ENCODE assay signal across 18 mouse cellular contexts in genomic region chr9:44736301-44736700, GRCm38 (mm10). TPM values are rescaled to one million over a fixed set of nuclear protein-coding genes. Genes with fewer than 3 reads are reported as not detected.
DNase-seq lines count a peak whose midpoint lies in the region; ATAC-seq lines count a peak whose summit lies in the region.
"Had no signal": no experiment of that assay in that cellular context is flagged by ENCODE, and none has a peak within 500 bp of the region (broad histone marks: within the 10 kb centered on the region; RNA-seq: fewer than 3 reads in every experiment).

No protein-coding gene starts in this region.

- peaks cover 7% of the 10 kb centered on the region; the same call in 1 of the 2 replicates for H3K36me3 ChIP-seq in heart, embryonic 10.5 days
- peaks cover 7% of the 10 kb centered on the region; the same call in 1 of the 2 replicates for H3K36me3 ChIP-seq in embryonic facial prominence, embryonic 13.5 days
- H3K36me3 ChIP-seq in kidney, embryonic 14.5 days (ENCODE audit: control insufficient read depth, insufficient read depth, low read length): no peaks in the 10 kb centered on the region
- H3K36me3 ChIP-seq in limb, embryonic 12.5 days: peaks cover 7% of the 10 kb centered on the region; the same call in 1 of the 2 replicates
- H3K36me3 ChIP-seq: intestine, embryonic 15.5 days had no signal

- H3K4me3 ChIP-seq in heart, embryonic 10.5 days: no peak overlapping the region
- no peak overlapping the region for H3K4me3 ChIP-seq in embryonic facial prominence, embryonic 13.5 days
- no peak overlapping the region for H3K4me3 ChIP-seq in kidney, embryonic 14.5 days (ENCODE audit: low read length)
- no peak overlapping the region for H3K4me3 ChIP-seq in limb, embryonic 12.5 days (replicated peaks)
- H3K4me3 ChIP-seq: intestine, embryonic 15.5 days; megakaryocyte, embryonic 14.5 days; neural tube, embryonic 13.5 days had no signal

- no peak overlapping the region for H3K9ac ChIP-seq in embryonic facial prominence, embryonic 13.5 days
- no peak overlapping the region for H3K9ac ChIP-seq in kidney, embryonic 14.5 days (ENCODE audit: low read depth, low read length)
- no peak overlapping the region for H3K9ac ChIP-seq in limb, embryonic 12.5 days (replicated peaks)
- H3K9ac ChIP-seq: intestine, embryonic 15.5 days; lung, embryonic 14.5 days; neural tube, embryonic 13.5 days had no signal

- WGBS in heart, embryonic 10.5 days: 61% methylated on average over 2 of the region's 2 CpGs
- 69% methylated on average over 2 of the region's 2 CpGs for WGBS in embryonic facial prominence, embryonic 13.5 days
- WGBS in kidney, embryonic 14.5 days: 59% methylated on average over 2 of the region's 2 CpGs
- 69% methylated on average over 2 of the region's 2 CpGs for WGBS in limb, embryonic 12.5 days

- no peaks in the 10 kb centered on the region for H3K9me3 ChIP-seq in heart, embryonic 10.5 days
- no peaks in the 10 kb centered on the region for H3K9me3 ChIP-seq in embryonic facial prominence, embryonic 13.5 days
- 0 out of 2 replicates have a peak, but pooled peaks cover 2% of the 10 kb centered on the region for H3K9me3 ChIP-seq in kidney, embryonic 14.5 days (ENCODE audit: control insufficient read depth, low read length)
- H3K9me3 ChIP-seq in limb, embryonic 12.5 days: no peaks in the 10 kb centered on the region
- H3K9me3 ChIP-seq: hindbrain, embryonic 10.5 days; intestine, embryonic 15.5 days; neural tube, embryonic 13.5 days had no signal

- no peak overlapping the region for H3K4me2 ChIP-seq in embryonic facial prominence, embryonic 13.5 days
- H3K4me2 ChIP-seq in kidney, embryonic 14.5 days (replicated peaks; ENCODE audit: low read depth, low read length): no peak overlapping the region
- no peak overlapping the region for H3K4me2 ChIP-seq in limb, embryonic 12.5 days
- H3K4me2 ChIP-seq: heart, embryonic 11.5 days; intestine, embryonic 15.5 days had no signal

- H3K27me3 ChIP-seq in heart, embryonic 10.5 days (ENCODE audit: insufficient read depth, poor library complexity, severe bottlenecking): peaks cover 16% of the 10 kb centered on the region
- peaks cover 22% of the 10 kb centered on the region; the same call in 1 of the 2 replicates for H3K27me3 ChIP-seq in embryonic facial prominence, embryonic 13.5 days
- H3K27me3 ChIP-seq in kidney, embryonic 14.5 days (ENCODE audit: control insufficient read depth, insufficient read depth, low read length): no peaks in the 10 kb centered on the region
- H3K27me3 ChIP-seq in limb, embryonic 12.5 days: peaks cover 22% of the 10 kb centered on the region

- peak; percentile 63 for DNase-seq in heart, embryonic 10.5 days (ENCODE audit: low spot score)
- DNase-seq in heart, adult 9 months (ENCODE audit: low spot score in 2 of 2): no peak
- DNase-seq in cerebellum, postnatal 14 days: no peak
- no peak for DNase-seq in lung, postnatal 4 days
- DNase-seq in gastrocnemius, postnatal 14 days: no peak
- DNase-seq: B cell, adult 2 months; cerebellum, postnatal 25 days; layer of hippocampus, adult 9-11 months; liver; lung, embryonic 14.5 days had no signal

- intact Hi-C loops in gastrocnemius, postnatal 14 days (cut with DNase I; ENCODE audit: low total_unique reads): no loop called here

- no peak overlapping the region for H3K27ac ChIP-seq in heart, embryonic 10.5 days
- peak overlapping the region; percentile 81 for H3K27ac ChIP-seq in embryonic facial prominence, embryonic 13.5 days
- H3K27ac ChIP-seq in kidney, embryonic 14.5 days (ENCODE audit: low read depth, low read length): peak overlapping the region; percentile 82; the same call in 1 of the 2 replicates
- H3K27ac ChIP-seq in limb, embryonic 12.5 days: peak overlapping the region; percentile 89; the same call in 1 of the 2 replicates
- H3K27ac ChIP-seq: hindbrain, embryonic 10.5 days; neural tube, embryonic 13.5 days had no signal

- no peak for ATAC-seq in embryonic facial prominence, embryonic 13.5 days (ENCODE audit: insufficient number of reproducible peaks, insufficient read depth, low FRiP score, low TSS enrichment, low read depth)
- ATAC-seq in kidney, embryonic 14.5 days (ENCODE audit: low FRiP score, low TSS enrichment): no peak
- no peak for ATAC-seq in limb, embryonic 12.5 days (ENCODE audit: insufficient number of reproducible peaks, insufficient read depth, low FRiP score, low TSS enrichment, low read depth)
- ATAC-seq: intestine, embryonic 15.5 days had no signal

- peaks cover 43% of the 10 kb centered on the region for H3K4me1 ChIP-seq in heart, embryonic 10.5 days
- peaks cover 41% of the 10 kb centered on the region for H3K4me1 ChIP-seq in embryonic facial prominence, embryonic 13.5 days
- peaks cover 21% of the 10 kb centered on the region; the same call in 1 of the 2 replicates for H3K4me1 ChIP-seq in kidney, embryonic 14.5 days (ENCODE audit: control insufficient read depth, insufficient read depth, low read length)
- peaks cover 43% of the 10 kb centered on the region for H3K4me1 ChIP-seq in limb, embryonic 12.5 days (replicated peaks)

RNA-seq across cellular contexts. Expression of gene Phldb1, which starts 1.3 kb away (rescaled TPM):
- polyA plus RNA-seq in heart, embryonic 10.5 days (2016; fragmentation: Nextera tagmentation; extraction: Ambion mirVana): 29.1 and 34.7 TPM in 2 replicates
- 37.9 and 38.0 TPM in 2 replicates for polyA plus RNA-seq in embryonic facial prominence, embryonic 13.5 days (2015; fragmentation: Nextera tagmentation; extraction: Ambion mirVana)
- polyA plus RNA-seq in kidney, embryonic 14.5 days (2014; fragmentation: Nextera tagmentation; extraction: Ambion mirVana): 24.9 and 28.7 TPM in 2 replicates
- 60.4 and 65.4 TPM in 2 replicates for polyA plus RNA-seq in limb, embryonic 12.5 days (2016; fragmentation: Nextera tagmentation; extraction: Ambion mirVana)
- 10 to 100 TPM; 43.8 to 47.6 TPM for total RNA-seq in gastrocnemius, postnatal 14 days (2021)

RNA-seq across cellular contexts. Expression of gene Arcn1, which starts 31.3 kb away (rescaled TPM):
- 159 and 167 TPM in 2 replicates for polyA plus RNA-seq in heart, embryonic 10.5 days (2016; fragmentation: Nextera tagmentation; extraction: Ambion mirVana)
- 192 and 213 TPM in 2 replicates for polyA plus RNA-seq in embryonic facial prominence, embryonic 13.5 days (2015; fragmentation: Nextera tagmentation; extraction: Ambion mirVana)
- polyA plus RNA-seq in kidney, embryonic 14.5 days (2014; fragmentation: Nextera tagmentation; extraction: Ambion mirVana): 116 and 219 TPM in 2 replicates
- polyA plus RNA-seq in limb, embryonic 12.5 days (2016; fragmentation: Nextera tagmentation; extraction: Ambion mirVana): 194 and 208 TPM in 2 replicates
- 10 to 100 TPM; 65.1 to 69.9 TPM for total RNA-seq in gastrocnemius, postnatal 14 days (2021)

RNA-seq across cellular contexts. Expression of gene Ift46, which starts 31.4 kb away (rescaled TPM):
- polyA plus RNA-seq in heart, embryonic 10.5 days (2016; fragmentation: Nextera tagmentation; extraction: Ambion mirVana): 77.2 and 84.8 TPM in 2 replicates
- 137 and 149 TPM in 2 replicates for polyA plus RNA-seq in embryonic facial prominence, embryonic 13.5 days (2015; fragmentation: Nextera tagmentation; extraction: Ambion mirVana)
- 122 and 131 TPM in 2 replicates for polyA plus RNA-seq in kidney, embryonic 14.5 days (2014; fragmentation: Nextera tagmentation; extraction: Ambion mirVana)
- 139 and 150 TPM in 2 replicates for polyA plus RNA-seq in limb, embryonic 12.5 days (2016; fragmentation: Nextera tagmentation; extraction: Ambion mirVana)
- 10 to 100 TPM; 29.2 to 38.8 TPM for total RNA-seq in gastrocnemius, postnatal 14 days (2021)
